Mouse (Mus musculus): ENCODE measurements around the gene Tspan13.

The Tspan13 gene

DNA sequence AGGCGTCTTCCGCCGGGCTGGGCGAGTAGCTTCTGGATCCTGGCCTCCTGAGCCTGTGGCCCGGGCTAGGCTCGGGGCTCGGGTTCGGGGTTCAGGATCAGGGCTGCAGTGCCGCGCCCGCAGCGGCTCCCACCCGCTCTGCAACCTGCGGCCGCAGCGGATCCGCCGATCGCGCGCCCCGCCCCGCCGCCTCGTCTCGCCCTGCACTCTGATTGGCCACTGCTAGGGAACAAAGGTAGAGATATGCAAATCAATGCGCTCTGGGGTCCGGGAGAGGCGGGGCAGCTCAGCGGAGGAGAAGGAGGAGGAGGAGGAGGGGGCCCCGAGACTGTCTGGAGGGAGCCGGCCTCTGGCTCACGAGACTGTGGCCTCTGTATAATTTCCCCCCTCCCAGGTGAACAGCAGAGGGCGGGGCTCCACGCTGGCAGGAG is at the start of gene Tspan13:
Gene Tspan13, minus strand, starts transcription at position 153 of the 431 bp plus-strand sequence.
- DNase-seq = peak; percentile 95

GRCm38 (mm10) chr12:36091964-36092363 is 49.7 kb upstream of the Tspan13 start:
- DNase-seq = no peak

GRCm38 (mm10) chr12:36089221-36089620 is 46.9 kb upstream of the Tspan13 start:
- DNase-seq = no peak

DNA sequence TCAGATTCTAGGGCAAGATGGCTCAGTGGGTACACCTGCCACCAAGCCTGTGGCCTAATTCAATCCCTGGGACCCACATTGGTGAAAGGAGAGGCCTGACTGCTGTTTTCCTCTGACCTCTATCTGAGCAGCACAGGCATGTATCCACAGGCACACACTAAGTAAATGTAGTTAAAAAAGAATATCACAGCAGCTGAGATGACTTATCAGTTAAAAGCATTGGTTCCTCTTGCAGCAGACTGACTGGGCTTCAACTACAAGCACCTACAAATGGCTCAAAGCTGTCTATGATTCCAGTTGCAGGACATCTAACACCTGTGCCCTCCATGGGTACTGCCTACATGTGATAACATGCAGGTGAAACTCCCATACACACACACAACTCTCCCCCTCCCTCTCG is 46.5 kb upstream of the Tspan13 start:
- no peak for DNase-seq

- no peak for DNase-seq
These were observed 43.1 kb upstream of the Tspan13 start for GRCm38 (mm10) chr12:36085380-36085779.

- no peak for DNase-seq
These were observed 36.0 kb upstream of the Tspan13 start for GRCm38 (mm10) chr12:36078101-36078899.

DNA sequence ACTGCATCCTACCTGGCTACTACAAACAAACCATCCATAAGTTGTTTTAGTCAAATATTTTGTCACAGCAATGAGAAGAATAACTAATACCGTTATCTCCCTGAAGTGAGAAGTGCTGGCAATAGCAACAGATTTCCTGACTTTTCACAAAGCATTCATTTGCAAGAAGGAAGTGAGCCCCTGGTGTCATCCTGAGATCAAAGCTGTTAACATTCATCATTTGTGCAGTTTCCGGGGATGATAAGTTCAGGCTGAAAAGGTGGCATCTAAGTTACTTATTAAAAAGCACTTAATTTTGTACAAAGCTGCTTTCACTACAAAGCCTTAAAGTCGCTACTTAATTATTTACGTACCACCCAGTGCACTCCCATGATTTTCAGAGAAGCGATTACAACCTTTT is 30.6 kb upstream of the Tspan13 start:
- no peak for DNase-seq

GRCm38 (mm10) chr12:36070231-36070630 is 27.9 kb upstream of the Tspan13 start:
- DNase-seq = no peak

DNA sequence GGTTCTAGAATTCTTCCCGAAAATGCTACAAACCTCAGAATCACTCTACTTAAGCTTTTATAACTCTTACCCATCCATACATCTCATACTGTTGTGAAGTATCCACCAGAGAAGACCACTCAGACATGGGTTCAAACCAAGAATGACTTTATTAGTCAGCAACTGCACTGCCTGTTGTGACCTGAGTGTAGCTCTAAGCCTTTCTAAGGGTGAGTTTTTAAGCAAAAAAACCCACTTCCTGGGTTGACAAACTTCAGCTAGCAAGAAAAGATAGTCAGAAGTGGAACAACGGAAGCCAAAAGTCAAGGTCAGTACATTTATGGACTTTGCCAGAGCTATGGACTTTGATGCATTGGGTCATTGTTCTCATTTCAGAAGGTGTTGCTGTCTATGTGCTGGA is 25.2 kb upstream of the Tspan13 start:
- DNase-seq = no peak

DNA sequence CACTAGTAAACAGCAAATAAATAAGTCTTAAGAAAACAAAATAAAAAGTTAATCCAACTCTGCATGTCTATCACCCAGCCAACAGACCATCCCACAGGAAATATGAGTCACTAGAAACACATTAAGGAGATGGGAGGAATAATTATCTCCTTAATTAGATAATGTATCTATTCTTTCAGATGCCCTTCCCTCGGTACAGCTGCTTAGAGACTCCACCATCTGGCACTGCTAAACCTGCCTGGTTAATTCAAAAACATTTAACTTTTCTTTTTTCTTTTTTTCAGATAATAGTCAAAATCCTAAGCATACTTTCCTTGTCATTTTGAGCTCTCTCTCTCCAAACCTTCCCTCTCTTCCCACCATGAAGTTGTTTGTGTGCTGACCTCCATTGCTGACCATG is 23.6 kb upstream of the Tspan13 start:
- DNase-seq = no peak

DNA sequence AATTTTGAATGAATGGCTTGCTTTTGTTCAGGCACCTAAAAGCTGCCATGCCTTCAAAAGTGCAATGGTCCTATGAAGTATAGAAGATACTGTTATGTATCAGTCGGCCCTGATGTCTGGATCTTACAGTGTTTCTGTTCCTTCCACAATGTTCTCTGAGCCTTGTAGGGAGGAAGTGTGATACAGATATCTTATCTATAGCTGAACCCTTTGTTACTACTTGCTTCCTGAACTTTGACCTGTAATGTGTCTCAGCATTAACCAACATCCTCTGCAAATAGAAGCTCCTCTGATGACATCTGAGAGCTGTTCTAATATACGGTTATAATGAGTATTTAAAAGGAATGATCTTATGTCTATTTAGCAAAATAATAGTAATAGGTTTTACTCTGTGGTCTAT is 15.4 kb upstream of the Tspan13 start:
- no peak for DNase-seq

DNA sequence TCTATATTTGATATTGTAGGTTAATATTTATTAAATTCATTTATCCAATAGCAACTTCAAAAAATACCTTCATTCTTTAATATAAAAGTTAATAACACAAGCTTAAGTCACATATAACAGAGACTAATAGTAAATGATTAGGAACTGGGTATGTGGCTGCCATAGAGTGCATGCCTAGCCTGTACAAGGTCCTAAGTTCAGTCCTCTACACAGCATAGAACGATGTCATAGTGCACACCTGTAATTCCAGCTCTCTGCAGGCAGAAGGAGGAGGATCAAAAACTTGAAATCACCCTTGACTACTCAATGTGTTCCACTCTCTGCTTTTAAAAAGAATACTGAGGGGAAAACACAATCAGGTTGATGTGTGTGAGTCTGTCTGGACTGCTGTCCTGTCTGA is 8.0 kb upstream of the Tspan13 start:
- DNase-seq = no peak

DNA sequence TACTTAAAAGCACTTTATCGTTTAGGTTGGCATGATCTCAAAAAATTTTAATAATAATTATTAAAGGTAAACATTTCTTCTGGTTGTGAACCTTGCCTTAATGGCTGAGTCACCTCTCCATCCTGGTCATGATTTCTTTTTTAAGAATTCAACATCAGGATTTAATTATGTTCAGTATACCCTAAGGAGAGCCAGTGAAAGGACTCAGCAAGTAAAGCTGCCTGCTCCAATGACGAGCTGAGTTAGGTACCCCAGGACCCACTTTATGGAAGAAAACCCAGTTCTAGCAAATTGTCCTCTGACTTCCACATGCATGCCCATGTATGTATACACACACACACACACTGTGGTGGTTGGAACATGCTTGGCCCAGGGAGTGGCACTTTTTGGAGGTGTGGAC is 5.3 kb upstream of the Tspan13 start:
- no peak for DNase-seq

- DNase-seq = no peak
These were observed 3.9 kb upstream of the Tspan13 start for GRCm38 (mm10) chr12:36046196-36046595.

GRCm38 (mm10) chr12:36044691-36045090 is 2.4 kb upstream of the Tspan13 start:
- no peak for DNase-seq

- peak; percentile 81 for DNase-seq
These were observed 475 bp downstream of the Tspan13 start for GRCm38 (mm10) chr12:36041703-36042347.

- DNase-seq = no peak
These were observed 1.1 kb downstream of the Tspan13 start for GRCm38 (mm10) chr12:36041281-36041589.

- DNase-seq = peak; percentile 35
These were observed 1.6 kb downstream of the Tspan13 start for GRCm38 (mm10) chr12:36040571-36041280.

DNA sequence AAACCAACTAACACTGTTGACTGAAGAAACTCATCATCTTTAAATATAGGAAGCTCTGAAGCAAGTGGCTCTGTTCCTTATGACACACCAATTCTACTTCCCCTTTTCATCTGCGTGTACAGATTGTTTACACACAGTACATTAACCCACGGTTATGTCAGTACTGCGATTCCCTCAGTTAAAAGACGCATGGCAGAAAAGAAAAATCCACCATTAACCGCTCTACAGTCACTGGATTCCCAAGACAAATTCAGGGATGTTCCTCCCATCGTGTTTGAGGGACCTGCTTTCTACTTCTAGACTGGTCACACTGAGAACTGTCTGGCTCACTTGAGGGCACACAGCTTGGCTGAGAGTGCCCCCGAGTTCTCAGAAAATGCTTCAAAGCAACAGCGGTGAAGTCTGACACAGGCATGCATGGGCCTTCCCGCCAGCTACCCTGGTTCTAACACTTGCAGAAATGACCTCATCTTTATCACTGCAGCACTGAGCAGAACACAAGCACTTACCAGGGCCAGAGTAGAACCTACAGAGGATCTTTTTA is 2.7 kb downstream of the Tspan13 start:
- DNase-seq = peak; percentile 14

DNA sequence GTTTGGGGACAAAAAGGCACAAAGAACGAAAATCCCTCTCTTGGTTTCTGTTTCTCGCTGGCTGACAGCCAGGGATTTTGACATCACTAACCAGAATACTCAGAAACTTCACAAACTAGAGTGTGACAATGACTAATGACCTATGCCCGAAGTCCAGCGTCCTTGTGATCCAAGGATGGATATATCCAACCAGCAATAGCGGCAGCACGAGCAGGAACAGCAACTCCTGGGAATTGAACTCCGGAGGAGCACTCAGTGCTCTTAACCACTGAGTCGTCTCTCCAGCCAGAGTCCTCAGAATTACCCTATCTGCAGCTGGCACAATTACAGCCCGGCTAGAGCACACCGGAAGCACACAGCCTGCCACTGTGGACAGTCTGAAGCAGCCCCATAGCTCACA is 5.5 kb downstream of the Tspan13 start:
- DNase-seq = no peak

DNA sequence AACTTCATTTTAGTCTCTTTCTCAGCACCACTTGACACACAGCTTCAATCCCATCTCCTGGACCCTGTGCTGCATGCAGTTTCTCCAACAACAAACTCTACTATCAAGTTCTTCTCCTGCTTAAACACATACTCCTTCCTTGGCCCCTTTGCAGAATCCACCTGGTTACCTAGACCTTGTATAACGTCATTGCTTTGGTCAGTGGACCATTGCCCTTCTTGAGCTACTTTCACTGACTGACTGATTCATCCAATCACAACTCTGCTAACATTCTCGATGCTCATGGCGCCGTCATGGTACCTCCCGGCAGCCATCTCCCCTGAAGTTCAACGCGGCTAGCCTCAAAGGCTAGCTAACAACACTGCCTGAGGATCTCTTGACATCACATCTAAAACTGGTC is 6.2 kb downstream of the Tspan13 start:
- no peak for DNase-seq

DNA sequence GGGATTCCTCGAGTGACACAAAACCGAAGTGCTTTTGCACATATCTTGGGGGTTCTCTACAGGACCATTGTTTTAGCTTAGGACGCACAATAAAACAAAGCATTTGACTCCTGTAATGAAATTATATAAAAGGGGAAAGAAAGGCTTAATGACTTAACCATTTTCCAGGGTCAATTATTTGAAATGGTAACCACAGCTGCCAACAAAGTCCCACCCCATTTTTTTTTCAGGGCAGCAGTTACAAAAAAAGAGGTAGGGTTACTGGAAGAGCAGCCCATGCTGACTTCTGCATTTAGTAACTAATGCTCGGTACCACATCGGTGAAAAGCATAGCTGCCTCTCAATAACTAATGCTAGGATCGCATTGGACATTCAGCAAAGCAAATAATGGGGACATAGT is 6.8 kb downstream of the Tspan13 start:
- no peak for DNase-seq

- no peak for DNase-seq
These were observed 9.9 kb downstream of the Tspan13 start for GRCm38 (mm10) chr12:36032419-36032818.
